Mouse (Mus musculus): ENCODE measurements around the gene Nhlrc2. TPM values are rescaled to one million over a fixed set of nuclear protein-coding genes. Genes with fewer than 3 reads are reported as not detected.

The Nhlrc2 gene
- polyA plus RNA-seq, 1 experiment: 1.3 TPM

GRCm38 (mm10) chr19:56562433-56563138 lies 14.5 kb downstream of the Nhlrc2 start:
- Histone ChIP-seq H3K9me3 (ENCODE audit: control insufficient read depth, low read length) (no peaks in the 10 kb centered on the region), H3K36me3 (ENCODE audit: control insufficient read depth) (peaks cover 56% of the 10 kb centered on the region), H3K4me3 (replicated peaks) (no peak overlapping the region), H3K27me3 (ENCODE audit: control insufficient read depth) (no peaks in the 10 kb centered on the region), H3K4me1 (ENCODE audit: control insufficient read depth) (peaks cover 51% of the 10 kb centered on the region)
- TF ChIP-seq GATA1 (IDR thresholded peaks at IDR 0.05; ENCODE audit: low read length) (no peak), TAL1 (IDR thresholded peaks at IDR 0.05; ENCODE audit: low read length) (no peak)

DNA sequence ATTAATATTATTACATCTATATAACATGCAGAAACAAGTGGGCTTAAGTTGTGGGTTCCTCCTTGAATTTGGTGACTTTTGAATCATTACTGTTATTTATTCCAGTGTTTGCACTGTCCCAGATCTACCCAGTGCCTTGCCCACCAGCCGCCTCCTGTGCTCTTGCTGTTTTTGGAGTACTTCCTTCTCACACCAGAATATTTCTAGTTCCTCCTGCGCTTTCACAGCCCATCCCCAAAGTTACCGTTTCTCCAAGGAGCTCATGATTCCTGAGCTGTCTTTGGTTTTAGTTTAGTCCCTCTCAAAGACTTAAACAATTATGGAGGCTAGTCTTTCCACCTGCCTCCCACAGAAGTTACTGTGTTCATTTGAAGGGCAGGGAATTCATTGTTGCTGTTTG lies 15.4 kb downstream of the Nhlrc2 start:
- TF ChIP-seq TAL1 (IDR thresholded peaks at IDR 0.05; ENCODE audit: low read length) (no peak), GATA1 (IDR thresholded peaks at IDR 0.05; ENCODE audit: low read length) (no peak)
- Histone ChIP-seq H3K27me3 (ENCODE audit: control insufficient read depth) (no peaks in the 10 kb centered on the region), H3K36me3 (ENCODE audit: control insufficient read depth) (peaks cover 50% of the 10 kb centered on the region), H3K4me1 (ENCODE audit: control insufficient read depth) (peaks cover 49% of the 10 kb centered on the region), H3K4me3 (replicated peaks) (no peak overlapping the region), H3K9me3 (ENCODE audit: control insufficient read depth, low read length) (no peaks in the 10 kb centered on the region)

DNA sequence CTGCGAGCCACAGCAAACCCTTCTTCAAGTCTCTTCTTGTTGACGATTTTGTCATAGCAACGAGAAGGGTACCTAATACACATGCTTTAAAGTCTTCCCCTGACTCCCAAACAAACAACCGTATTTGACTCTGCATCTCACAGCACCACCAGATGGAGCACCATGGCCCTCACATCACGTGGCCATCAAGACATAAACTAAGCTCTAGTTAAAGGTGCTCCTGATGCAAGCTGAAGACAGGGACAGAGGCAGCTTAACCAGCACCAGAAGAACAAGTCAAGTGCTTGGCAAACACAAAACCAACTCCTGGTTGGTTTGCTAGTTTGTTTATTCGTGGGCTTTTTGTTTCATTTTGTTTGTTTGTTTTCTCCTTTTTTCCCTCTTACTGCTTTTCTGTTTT lies 17.3 kb downstream of the Nhlrc2 start:
- TF ChIP-seq TAL1 (IDR thresholded peaks at IDR 0.05; ENCODE audit: low read length): no peak
- no peak for TF ChIP-seq GATA1 (IDR thresholded peaks at IDR 0.05; ENCODE audit: low read length)
- peaks cover 38% of the 10 kb centered on the region for H3K36me3 ChIP-seq (ENCODE audit: control insufficient read depth)
- peaks cover 47% of the 10 kb centered on the region for H3K4me1 ChIP-seq (ENCODE audit: control insufficient read depth)
- H3K4me3 ChIP-seq (replicated peaks): no peak overlapping the region
- no peaks in the 10 kb centered on the region for H3K9me3 ChIP-seq (ENCODE audit: control insufficient read depth, low read length)
- H3K27me3 ChIP-seq (ENCODE audit: control insufficient read depth): no peaks in the 10 kb centered on the region

DNA sequence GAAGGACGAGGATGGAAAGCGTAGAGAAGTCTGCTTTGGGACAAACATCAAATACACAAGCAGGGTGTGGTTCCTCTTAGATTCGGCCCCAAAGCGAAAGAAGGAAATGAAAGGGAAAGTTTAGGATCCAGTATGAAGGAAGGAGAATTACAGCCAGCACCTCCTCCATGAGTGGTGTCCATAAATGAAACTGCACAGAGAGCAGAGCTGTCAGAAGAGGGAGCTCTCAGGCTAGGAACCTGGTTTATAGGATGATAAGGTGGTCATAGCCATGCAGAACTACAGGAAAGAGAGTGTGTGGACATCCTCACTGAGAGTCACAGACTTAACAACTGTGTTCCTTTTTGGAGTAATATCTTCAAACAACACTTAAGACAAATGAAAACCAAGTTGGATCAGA lies 18.0 kb downstream of the Nhlrc2 start:
- Histone ChIP-seq H3K27me3 (ENCODE audit: control insufficient read depth) (no peaks in the 10 kb centered on the region), H3K4me3 (replicated peaks) (no peak overlapping the region), H3K9me3 (ENCODE audit: control insufficient read depth, low read length) (no peaks in the 10 kb centered on the region), H3K4me1 (ENCODE audit: control insufficient read depth) (peaks cover 48% of the 10 kb centered on the region), H3K36me3 (ENCODE audit: control insufficient read depth) (peaks cover 41% of the 10 kb centered on the region)
- TF ChIP-seq TAL1 (IDR thresholded peaks at IDR 0.05; ENCODE audit: low read length) (no peak), GATA1 (IDR thresholded peaks at IDR 0.05; ENCODE audit: low read length) (no peak)

GRCm38 (mm10) chr19:56566940-56567339 lies 18.9 kb downstream of the Nhlrc2 start:
- peaks cover 45% of the 10 kb centered on the region for H3K36me3 ChIP-seq (ENCODE audit: control insufficient read depth)
- no peak for TF ChIP-seq GATA1 (IDR thresholded peaks at IDR 0.05; ENCODE audit: low read length)
- no peak for TF ChIP-seq TAL1 (IDR thresholded peaks at IDR 0.05; ENCODE audit: low read length)
- H3K4me3 ChIP-seq (replicated peaks): no peak overlapping the region
- no peaks in the 10 kb centered on the region for H3K9me3 ChIP-seq (ENCODE audit: control insufficient read depth, low read length)
- H3K27me3 ChIP-seq (ENCODE audit: control insufficient read depth): no peaks in the 10 kb centered on the region
- H3K4me1 ChIP-seq (ENCODE audit: control insufficient read depth): peaks cover 43% of the 10 kb centered on the region

DNA sequence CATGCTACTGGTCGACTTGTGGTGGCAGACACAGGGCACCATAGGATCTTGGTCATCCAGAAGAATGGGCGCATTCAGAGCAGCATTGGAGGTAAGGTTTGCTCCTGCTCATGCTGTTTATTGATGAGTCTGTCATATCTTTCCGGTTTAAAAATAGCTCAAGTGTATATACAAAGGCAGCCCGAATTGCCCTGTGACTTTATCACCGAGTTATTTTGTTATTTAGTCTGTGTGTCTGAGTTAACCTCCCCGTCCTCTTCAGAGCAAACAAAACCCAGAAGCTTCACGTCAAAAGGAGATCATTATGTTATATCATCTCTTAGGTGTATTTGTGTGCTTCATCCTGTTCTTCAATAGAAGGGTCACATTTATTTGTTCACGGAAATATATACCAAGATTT lies 22.7 kb downstream of the Nhlrc2 start:
- TF ChIP-seq GATA1 (IDR thresholded peaks at IDR 0.05; ENCODE audit: low read length): no peak
- no peak for TF ChIP-seq TAL1 (IDR thresholded peaks at IDR 0.05; ENCODE audit: low read length)
- H3K27me3 ChIP-seq (ENCODE audit: control insufficient read depth): no peaks in the 10 kb centered on the region
- peaks cover 54% of the 10 kb centered on the region for H3K36me3 ChIP-seq (ENCODE audit: control insufficient read depth)
- H3K9me3 ChIP-seq (ENCODE audit: control insufficient read depth, low read length): no peaks in the 10 kb centered on the region
- H3K4me1 ChIP-seq (ENCODE audit: control insufficient read depth): peaks cover 22% of the 10 kb centered on the region
- no peak overlapping the region for H3K4me3 ChIP-seq (replicated peaks)

- Histone ChIP-seq H3K36me3 (ENCODE audit: control insufficient read depth) (peaks cover 58% of the 10 kb centered on the region), H3K27me3 (ENCODE audit: control insufficient read depth) (no peaks in the 10 kb centered on the region), H3K9me3 (ENCODE audit: control insufficient read depth, low read length) (no peaks in the 10 kb centered on the region), H3K4me1 (ENCODE audit: control insufficient read depth) (peaks cover 17% of the 10 kb centered on the region), H3K4me3 (replicated peaks) (no peak overlapping the region)
- TF ChIP-seq GATA1 (IDR thresholded peaks at IDR 0.05; ENCODE audit: low read length): no peak
- no peak for TF ChIP-seq TAL1 (IDR thresholded peaks at IDR 0.05; ENCODE audit: low read length)
Observed at GRCm38 (mm10) chr19:56571234-56571633, 23.2 kb downstream of the Nhlrc2 start.

- TF ChIP-seq TAL1 (IDR thresholded peaks at IDR 0.05; ENCODE audit: low read length): no peak
- TF ChIP-seq GATA1 (IDR thresholded peaks at IDR 0.05; ENCODE audit: low read length): no peak
- no peak overlapping the region for H3K4me3 ChIP-seq (replicated peaks)
- H3K27me3 ChIP-seq (ENCODE audit: control insufficient read depth): no peaks in the 10 kb centered on the region
- peaks cover 12% of the 10 kb centered on the region for H3K4me1 ChIP-seq (ENCODE audit: control insufficient read depth)
- peaks cover 59% of the 10 kb centered on the region for H3K36me3 ChIP-seq (ENCODE audit: control insufficient read depth)
- no peaks in the 10 kb centered on the region for H3K9me3 ChIP-seq (ENCODE audit: control insufficient read depth, low read length)
Observed at GRCm38 (mm10) chr19:56571913-56572312, 23.9 kb downstream of the Nhlrc2 start.

DNA sequence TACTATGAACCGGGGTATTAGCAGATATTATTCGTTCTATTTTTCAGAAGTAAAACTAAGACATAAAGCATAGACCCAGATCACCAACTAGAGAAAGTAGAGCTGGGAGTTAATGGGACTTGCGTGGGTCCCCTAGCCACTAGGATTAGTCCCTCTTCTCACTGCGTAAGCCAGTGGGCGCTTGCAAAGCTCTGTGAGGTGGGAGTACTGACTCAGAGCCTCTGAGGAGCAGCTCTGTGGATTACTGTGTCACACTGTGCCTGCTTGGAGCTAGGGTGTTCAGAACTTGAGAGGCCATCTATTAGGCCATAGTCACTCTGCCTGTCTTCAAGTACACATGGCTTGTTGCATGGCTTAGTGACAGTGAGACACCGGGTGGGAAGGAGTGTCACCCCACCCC lies 25.1 kb downstream of the Nhlrc2 start:
- H3K27me3 ChIP-seq (ENCODE audit: control insufficient read depth): no peaks in the 10 kb centered on the region
- H3K4me3 ChIP-seq (replicated peaks): no peak overlapping the region
- no peak for TF ChIP-seq GATA1 (IDR thresholded peaks at IDR 0.05; ENCODE audit: low read length)
- no peak for TF ChIP-seq TAL1 (IDR thresholded peaks at IDR 0.05; ENCODE audit: low read length)
- peaks cover 63% of the 10 kb centered on the region for H3K36me3 ChIP-seq (ENCODE audit: control insufficient read depth)
- no peaks in the 10 kb centered on the region for H3K9me3 ChIP-seq (ENCODE audit: control insufficient read depth, low read length)
- peaks cover 16% of the 10 kb centered on the region for H3K4me1 ChIP-seq (ENCODE audit: control insufficient read depth)

- H3K27me3 ChIP-seq (ENCODE audit: control insufficient read depth): no peaks in the 10 kb centered on the region
- H3K4me3 ChIP-seq (replicated peaks): no peak overlapping the region
- no peaks in the 10 kb centered on the region for H3K9me3 ChIP-seq (ENCODE audit: control insufficient read depth, low read length)
- peaks cover 64% of the 10 kb centered on the region for H3K36me3 ChIP-seq (ENCODE audit: control insufficient read depth)
- no peak for TF ChIP-seq TAL1 (IDR thresholded peaks at IDR 0.05; ENCODE audit: low read length)
- peaks cover 9% of the 10 kb centered on the region for H3K4me1 ChIP-seq (ENCODE audit: control insufficient read depth)
Observed at GRCm38 (mm10) chr19:56577801-56578200, 29.7 kb downstream of the Nhlrc2 start.

Measured in erythroblast, embryonic 14.5 days (primary cell).